Comparison of ENCODE assay signal across 20 mouse cellular contexts in the genomic region with DNA sequence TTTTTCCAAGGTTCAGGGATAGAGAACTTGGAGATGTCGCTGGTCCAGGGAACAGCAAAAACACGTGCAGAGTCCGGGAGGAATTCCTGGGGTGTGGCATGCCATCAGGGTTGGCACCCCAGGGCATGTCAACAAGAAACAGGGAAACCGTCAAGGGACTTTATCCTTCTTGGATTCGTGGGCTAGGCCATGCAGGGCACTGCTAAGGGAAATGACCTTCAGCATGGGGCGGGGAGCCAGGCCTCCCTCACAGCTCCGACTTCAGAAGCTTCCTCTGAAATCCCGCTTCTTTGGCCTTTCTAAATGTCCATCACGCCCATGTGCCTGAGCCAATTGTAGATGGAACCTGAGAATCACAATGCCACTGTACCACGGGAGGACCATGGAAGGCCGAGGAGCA.
A peak's percentile ranks its signal among the peaks of the same experiment; 100 is the strongest.
DNase-seq lines count a peak whose midpoint lies in the region; ATAC-seq and TF ChIP-seq lines count a peak whose summit lies in the region.
"Had no signal": no experiment of that assay in that cellular context is flagged by ENCODE, and none has a peak within 500 bp of the region (broad histone marks: within the 10 kb centered on the region; RNA-seq: fewer than 3 reads in every experiment).

No protein-coding gene starts in this region.

- H3K36me3 ChIP-seq in intestine, embryonic 16.5 days (ENCODE audit: control insufficient read depth, insufficient read depth, low read length): no peaks in the 10 kb centered on the region
- H3K36me3 ChIP-seq in small intestine, adult 2 months (ENCODE audit: control insufficient read depth, insufficient read depth, low read length): no peaks in the 10 kb centered on the region
- H3K36me3 ChIP-seq: forebrain, embryonic 10.5 days; hindbrain, embryonic 12.5 days; hindbrain, embryonic 15.5 days had no signal

- no peak for TF ChIP-seq CTCF in small intestine, adult 2 months (IDR thresholded peaks at IDR 0.05; ENCODE audit: extremely low read depth, insufficient read length, insufficient replicate concordance, low read depth, low read length)

- peaks cover 4% of the 10 kb centered on the region; the same call in 1 of the 2 replicates for H3K4me1 ChIP-seq in intestine, embryonic 16.5 days (ENCODE audit: control insufficient read depth, insufficient read depth, low read length)
- H3K4me1 ChIP-seq in small intestine, adult 2 months (ENCODE audit: control insufficient read depth, insufficient read depth, insufficient read length, low read length): peaks cover 38% of the 10 kb centered on the region
- H3K4me1 ChIP-seq: forebrain, embryonic 10.5 days; forebrain, embryonic 13.5 days; hindbrain, embryonic 12.5 days; hindbrain, embryonic 15.5 days had no signal

- WGBS in intestine, embryonic 16.5 days: 76% methylated on average over 11 of the region's 11 CpGs
- 27% methylated on average over 11 of the region's 11 CpGs for WGBS in small intestine, adult 2 months

- TF ChIP-seq POLR2A in small intestine, adult 2 months (IDR thresholded peaks at IDR 0.05; ENCODE audit: low read depth, low read length): no peak

- no peaks in the 10 kb centered on the region for H3K27me3 ChIP-seq in intestine, embryonic 16.5 days (replicated peaks; ENCODE audit: control insufficient read depth, insufficient read depth, low read length)
- H3K27me3 ChIP-seq in small intestine, adult 2 months (ENCODE audit: control insufficient read depth, insufficient read depth, low read length): no peaks in the 10 kb centered on the region
- H3K27me3 ChIP-seq: forebrain, embryonic 13.5 days had no signal

- peak; percentile 55 for DNase-seq in heart, adult 11 months
- DNase-seq in heart, adult 18-20 months: no peak
- peak; percentile 15 for DNase-seq in testis, postnatal 14 days (ENCODE audit: low spot score)
- no peak for DNase-seq in frontal cortex, postnatal 10 days (ENCODE audit: low spot score in 2 of 2)
- no peak for DNase-seq in left cerebral cortex, postnatal 4 days
- DNase-seq: adrenal gland, adult 8-10 months; adrenal gland, postnatal 36 days; B cell, adult 2 months; cerebellum, adult 9-10 months; cerebellum, postnatal 14 days; gastrocnemius, adult 2 months; gastrocnemius, postnatal 14 days had no signal

- 0 out of 2 replicates have a peak overlapping the region, but pooled peaks have one; percentile 7 for H3K27ac ChIP-seq in intestine, embryonic 16.5 days (ENCODE audit: low read length)
- H3K27ac ChIP-seq in small intestine, adult 2 months (ENCODE audit: insufficient read depth, low read depth, low read length): peak overlapping the region; percentile 71
- H3K27ac ChIP-seq: forebrain, embryonic 10.5 days; forebrain, embryonic 13.5 days; gastrocnemius, adult 2 months; hindbrain, embryonic 12.5 days; hindbrain, embryonic 15.5 days had no signal

- ATAC-seq in intestine, embryonic 16.5 days: peak; percentile 30; the same call in 1 of the 2 replicates
- ATAC-seq: forebrain, embryonic 13.5 days; forebrain, embryonic 16.5 days had no signal

- intact Hi-C loops in left cerebral cortex, postnatal 4 days (cut with DNase I): no loop called here

- no peak overlapping the region for H3K9ac ChIP-seq in intestine, embryonic 16.5 days (ENCODE audit: low read depth, low read length)
- H3K9ac ChIP-seq: forebrain, embryonic 13.5 days; hindbrain, embryonic 12.5 days; hindbrain, embryonic 15.5 days had no signal

- no peak overlapping the region for H3K4me2 ChIP-seq in intestine, embryonic 16.5 days (ENCODE audit: low read depth, low read length)
- H3K4me2 ChIP-seq: forebrain, embryonic 13.5 days; heart, embryonic 11.5 days; hindbrain, embryonic 12.5 days; hindbrain, embryonic 15.5 days had no signal

- H3K9me3 ChIP-seq in intestine, embryonic 16.5 days (ENCODE audit: control insufficient read depth, low read length): no peaks in the 10 kb centered on the region
- H3K9me3 ChIP-seq: forebrain, embryonic 10.5 days; forebrain, embryonic 13.5 days; hindbrain, embryonic 12.5 days; hindbrain, embryonic 15.5 days had no signal

- H3K4me3 ChIP-seq in intestine, embryonic 16.5 days (ENCODE audit: low read length): no peak overlapping the region
- no peak overlapping the region for H3K4me3 ChIP-seq in small intestine, adult 2 months (ENCODE audit: low read depth, low read length)
- H3K4me3 ChIP-seq: forebrain, embryonic 10.5 days; forebrain, embryonic 13.5 days; gastrocnemius, adult 2 months; hindbrain, embryonic 12.5 days; hindbrain, embryonic 15.5 days had no signal

Comparison
In these comparisons a context has a peak if more than half of its experiments do, and no peak if none do; other contexts are left out.
1. DNase-seq: peak in heart, adult 11 months (single experiment) and testis, postnatal 14 days (single experiment); none in heart, adult 18-20 months (0 of 2), frontal cortex, postnatal 10 days (0 of 2) and left cerebral cortex, postnatal 4 days (single experiment).